Mouse (Mus musculus): Measurements from ENCODE around the gene Arhgap27. TPM values are rescaled to one million over a fixed set of nuclear protein-coding genes. Genes with fewer than 3 reads are reported as not detected.
A peak's percentile ranks its signal among the peaks of the same experiment; 100 is the strongest.

Arhgap27 gene
- polyA plus RNA-seq, 1 experiment from 2014 or later, result 3.7 TPM

DNA sequence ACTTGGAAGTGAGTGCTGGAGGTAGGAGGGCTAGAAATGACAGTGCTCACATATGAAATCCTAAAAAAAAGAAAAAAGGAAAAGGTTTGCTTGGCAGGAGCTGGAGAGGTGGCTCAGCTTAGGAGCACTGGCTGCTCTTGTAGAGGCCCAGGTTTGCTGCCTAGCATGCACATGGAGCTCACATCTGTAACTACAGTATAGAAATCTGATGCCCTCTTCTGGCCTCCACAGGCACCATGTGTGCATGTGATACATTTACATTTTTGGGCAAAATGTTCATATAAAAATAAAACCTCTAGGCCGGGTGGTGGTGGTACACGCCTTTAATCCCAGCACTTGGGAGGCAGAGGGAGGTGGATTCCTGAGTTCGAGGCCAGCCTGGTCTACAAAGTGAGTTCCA, 35.6 kb upstream of the Arhgap27 start:
- WGBS (ENCODE audit: missing documents), result 71% methylated on average over 3 of the region's 3 CpGs
- Histone ChIP-seq H3K4me3 (ENCODE audit: inconsistent target) (no peak overlapping the region), H3K27ac (peak overlapping the region; percentile 96), H3K36me3 (ENCODE audit: inconsistent target) (peaks cover 30% of the 10 kb centered on the region), H3K79me2 (ENCODE audit: inconsistent target) (peaks cover 98% of the 10 kb centered on the region)

DNA sequence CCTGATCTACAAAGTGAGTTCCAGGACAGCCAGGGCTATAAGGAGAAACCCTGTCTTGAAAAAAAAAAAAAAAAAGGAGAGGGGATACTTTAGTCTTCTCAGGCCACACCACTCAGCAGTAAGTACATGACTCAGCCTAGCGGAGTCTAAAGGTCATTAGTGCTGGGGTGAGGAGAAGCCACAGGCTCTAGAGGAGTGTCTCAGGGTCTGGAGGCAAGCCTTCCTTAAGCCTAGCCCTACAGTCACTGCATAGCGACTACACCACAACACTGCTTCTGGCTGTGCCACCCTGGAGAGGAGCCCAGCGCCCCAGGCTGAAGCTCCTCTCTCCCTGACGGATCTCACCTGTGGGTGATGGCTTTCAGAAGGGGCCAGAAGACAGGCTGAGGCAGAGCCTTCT, 33.2 kb upstream of the Arhgap27 start:
- 81% methylated on average over 4 of the region's 4 CpGs for WGBS (ENCODE audit: missing documents)
- Histone ChIP-seq H3K79me2 (ENCODE audit: inconsistent target) (peaks cover 98% of the 10 kb centered on the region), H3K4me3 (ENCODE audit: inconsistent target) (no peak overlapping the region), H3K36me3 (ENCODE audit: inconsistent target) (peaks cover 52% of the 10 kb centered on the region), H3K27ac (peak overlapping the region; percentile 19)

DNA sequence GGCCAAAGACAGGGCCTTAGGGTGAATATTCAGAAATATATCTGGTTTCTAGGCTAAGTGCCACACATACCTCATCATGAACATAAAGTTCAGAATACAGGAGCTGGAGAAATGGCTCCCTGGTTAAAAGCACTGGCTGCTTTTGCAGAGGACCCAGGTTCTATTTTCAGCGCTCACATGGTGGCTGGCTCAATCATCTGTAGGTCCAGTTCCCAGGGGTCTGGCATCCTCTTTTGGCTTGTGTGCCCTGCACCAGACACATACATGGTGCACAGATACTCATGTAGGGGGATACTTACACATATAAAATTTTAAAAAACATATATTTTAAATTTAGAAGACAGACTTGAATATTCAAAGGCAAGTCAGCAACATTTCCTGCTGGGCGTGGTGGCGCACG, 32.7 kb upstream of the Arhgap27 start:
- H3K36me3 ChIP-seq (ENCODE audit: inconsistent target), result peaks cover 57% of the 10 kb centered on the region
- peaks cover 98% of the 10 kb centered on the region for H3K79me2 ChIP-seq (ENCODE audit: inconsistent target)
- H3K4me3 ChIP-seq (ENCODE audit: inconsistent target), result no peak overlapping the region
- H3K27ac ChIP-seq, result no peak overlapping the region
- WGBS (ENCODE audit: missing documents), result 95% methylated on average over 4 of the region's 4 CpGs

DNA sequence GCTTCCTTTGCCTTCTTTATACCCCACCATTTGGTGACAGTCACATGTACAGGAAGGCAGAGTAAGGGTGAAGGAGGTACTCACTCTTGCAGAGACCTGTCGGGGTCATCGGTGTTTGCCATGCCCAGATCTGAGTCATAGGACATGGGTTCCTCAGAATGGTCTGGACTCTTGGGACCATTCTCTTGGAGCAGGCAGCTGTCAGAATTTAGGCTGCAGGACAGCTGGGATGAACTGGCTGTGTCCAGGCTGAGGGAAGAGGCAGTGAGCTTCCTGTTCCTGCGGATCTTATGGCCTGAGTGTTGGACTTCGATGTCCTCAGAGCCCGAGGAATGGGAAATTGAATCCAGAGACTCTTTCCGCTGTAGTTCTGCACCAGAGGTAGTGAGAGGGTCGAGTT, 31.1 kb upstream of the Arhgap27 start:
- Histone ChIP-seq H3K79me2 (ENCODE audit: inconsistent target) (peaks cover 100% of the 10 kb centered on the region), H3K4me3 (ENCODE audit: inconsistent target) (no peak overlapping the region), H3K36me3 (ENCODE audit: inconsistent target) (peaks cover 66% of the 10 kb centered on the region), H3K27ac (no peak overlapping the region)
- 89% methylated on average over 7 of the region's 7 CpGs for WGBS (ENCODE audit: missing documents)

GRCm38 (mm10) chr11:103394025-103394424, 30.5 kb upstream of the Arhgap27 start:
- WGBS (ENCODE audit: missing documents), result 95% methylated on average over 7 of the region's 7 CpGs
- Histone ChIP-seq H3K4me3 (ENCODE audit: inconsistent target) (no peak overlapping the region), H3K36me3 (ENCODE audit: inconsistent target) (peaks cover 71% of the 10 kb centered on the region), H3K79me2 (ENCODE audit: inconsistent target) (peaks cover 100% of the 10 kb centered on the region), H3K27ac (no peak overlapping the region)

DNA sequence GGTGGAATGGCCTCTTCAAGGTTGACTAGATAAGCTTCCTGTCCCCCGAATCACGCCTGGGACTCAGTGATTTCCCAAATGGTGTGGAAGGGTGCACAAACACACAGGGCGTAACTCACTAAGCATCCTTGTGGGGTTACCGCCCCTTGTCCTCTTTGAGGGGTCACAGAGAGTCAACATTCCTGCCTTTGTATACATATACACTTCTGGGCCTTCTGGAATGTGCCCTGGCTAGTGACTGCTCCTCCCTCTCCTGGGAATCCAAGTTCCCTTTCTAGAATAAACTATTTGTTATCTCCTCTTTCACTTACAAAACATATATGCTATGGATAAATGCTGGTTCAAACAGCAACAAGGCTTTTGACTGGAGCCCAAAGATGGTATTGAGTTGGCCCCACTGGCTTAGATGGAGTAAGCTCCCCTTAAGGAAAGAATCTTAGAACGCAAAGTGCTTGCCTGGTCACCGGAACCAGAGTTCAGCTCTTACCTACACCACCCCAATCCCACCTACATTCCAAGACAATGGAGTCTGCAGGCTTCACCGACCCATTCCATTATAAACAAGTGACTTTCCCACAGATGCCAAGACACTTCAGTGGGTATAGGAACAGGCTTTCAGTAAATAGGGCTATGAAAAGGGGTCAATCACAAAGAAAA, 24.5 kb upstream of the Arhgap27 start:
- WGBS (ENCODE audit: missing documents), result 98% methylated on average over 7 of the region's 7 CpGs
- Histone ChIP-seq H3K36me3 (ENCODE audit: inconsistent target) (peaks cover 75% of the 10 kb centered on the region), H3K4me3 (ENCODE audit: inconsistent target) (no peak overlapping the region), H3K79me2 (ENCODE audit: inconsistent target) (peaks cover 100% of the 10 kb centered on the region), H3K27ac (no peak overlapping the region)

GRCm38 (mm10) chr11:103386827-103387226, 23.3 kb upstream of the Arhgap27 start:
- Histone ChIP-seq H3K27ac (no peak overlapping the region), H3K4me3 (ENCODE audit: inconsistent target) (no peak overlapping the region), H3K36me3 (ENCODE audit: inconsistent target) (peaks cover 65% of the 10 kb centered on the region), H3K79me2 (ENCODE audit: inconsistent target) (peaks cover 96% of the 10 kb centered on the region)
- 88% methylated on average over 9 of the region's 9 CpGs for WGBS (ENCODE audit: missing documents)

GRCm38 (mm10) chr11:103381956-103382613, 18.6 kb upstream of the Arhgap27 start:
- 0% methylated on average over 5 of the region's 5 CpGs for WGBS (ENCODE audit: missing documents)
- Histone ChIP-seq H3K36me3 (ENCODE audit: inconsistent target) (peaks cover 60% of the 10 kb centered on the region), H3K27ac (peak overlapping the region; percentile 73), H3K4me3 (ENCODE audit: inconsistent target) (no peak overlapping the region), H3K79me2 (ENCODE audit: inconsistent target) (peaks cover 95% of the 10 kb centered on the region)

- 70% methylated on average over 7 of the region's 7 CpGs for WGBS (ENCODE audit: missing documents)
- H3K4me3 ChIP-seq (ENCODE audit: inconsistent target), result no peak overlapping the region
- peaks cover 95% of the 10 kb centered on the region for H3K79me2 ChIP-seq (ENCODE audit: inconsistent target)
- peak overlapping the region; percentile 73 for H3K27ac ChIP-seq
- H3K36me3 ChIP-seq (ENCODE audit: inconsistent target), result peaks cover 60% of the 10 kb centered on the region
These were observed 18.0 kb upstream of the Arhgap27 start for GRCm38 (mm10) chr11:103381505-103381904.

DNA sequence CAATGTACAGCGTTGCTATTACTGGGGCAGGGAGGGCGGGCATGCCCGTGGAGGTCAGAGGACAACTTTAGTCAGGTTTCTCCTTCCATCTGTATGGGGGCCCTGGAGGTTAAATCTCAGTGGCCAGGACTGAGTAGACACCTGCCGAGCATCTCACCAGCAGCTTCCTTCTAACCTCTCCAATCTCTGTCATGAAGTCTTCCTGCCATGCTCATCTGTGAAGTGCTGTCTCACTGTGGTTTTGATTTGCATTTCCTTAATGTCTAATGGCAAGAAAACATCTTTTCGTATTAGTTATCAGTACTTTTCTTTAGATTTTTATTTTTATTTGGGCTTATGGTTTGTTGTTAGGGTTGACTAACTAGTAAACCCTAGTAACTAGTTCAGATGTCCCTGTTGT, 17.0 kb upstream of the Arhgap27 start:
- Histone ChIP-seq H3K36me3 (ENCODE audit: inconsistent target) (peaks cover 53% of the 10 kb centered on the region), H3K79me2 (ENCODE audit: inconsistent target) (peaks cover 95% of the 10 kb centered on the region), H3K4me3 (ENCODE audit: inconsistent target) (no peak overlapping the region), H3K27ac (peak overlapping the region; percentile 73; the same call in 1 of the 2 replicates)
- WGBS (ENCODE audit: missing documents), result 71% methylated on average over 5 of the region's 5 CpGs

- H3K79me2 ChIP-seq (ENCODE audit: inconsistent target), result peaks cover 95% of the 10 kb centered on the region
- H3K27ac ChIP-seq, result no peak overlapping the region
- H3K4me3 ChIP-seq (ENCODE audit: inconsistent target), result no peak overlapping the region
- H3K36me3 ChIP-seq (ENCODE audit: inconsistent target), result peaks cover 46% of the 10 kb centered on the region
- 93% methylated on average over 6 of the region's 6 CpGs for WGBS (ENCODE audit: missing documents)
These were observed 14.8 kb upstream of the Arhgap27 start for GRCm38 (mm10) chr11:103378341-103378740.

- 52% methylated on average over 5 of the region's 5 CpGs for WGBS (ENCODE audit: missing documents)
- no peak overlapping the region for H3K27ac ChIP-seq
- H3K79me2 ChIP-seq (ENCODE audit: inconsistent target), result peaks cover 100% of the 10 kb centered on the region
- H3K4me3 ChIP-seq (ENCODE audit: inconsistent target), result no peak overlapping the region
- peaks cover 70% of the 10 kb centered on the region for H3K36me3 ChIP-seq (ENCODE audit: inconsistent target)
These were observed 12.3 kb upstream of the Arhgap27 start for GRCm38 (mm10) chr11:103375772-103376171.

DNA sequence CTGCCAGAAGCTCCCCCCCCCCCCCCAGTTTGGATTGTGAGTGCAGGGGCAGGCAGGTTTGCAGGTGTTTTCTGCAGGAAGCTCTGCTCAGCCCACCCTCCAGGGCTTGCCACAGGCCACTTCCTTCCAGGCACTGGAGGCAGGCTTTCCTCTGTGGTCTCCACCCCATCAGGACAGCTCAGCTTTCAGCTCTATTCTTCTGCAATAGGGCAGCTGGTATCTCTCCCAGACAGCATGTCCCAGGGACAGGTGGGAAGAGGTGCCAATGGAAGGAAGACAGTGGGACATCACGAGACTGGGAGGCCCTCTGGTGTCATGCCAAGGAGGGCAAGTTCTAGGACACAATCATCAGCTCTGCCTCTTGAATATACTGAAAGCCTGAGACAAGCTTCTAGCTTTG, 11.8 kb upstream of the Arhgap27 start:
- WGBS (ENCODE audit: missing documents), result 11% methylated on average over 1 of the region's 1 CpGs
- 0 out of 2 replicates have a peak overlapping the region, but pooled peaks have one; percentile 10 for H3K27ac ChIP-seq
- H3K36me3 ChIP-seq (ENCODE audit: inconsistent target), result peaks cover 75% of the 10 kb centered on the region
- peaks cover 100% of the 10 kb centered on the region for H3K79me2 ChIP-seq (ENCODE audit: inconsistent target)
- no peak overlapping the region for H3K4me3 ChIP-seq (ENCODE audit: inconsistent target)

DNA sequence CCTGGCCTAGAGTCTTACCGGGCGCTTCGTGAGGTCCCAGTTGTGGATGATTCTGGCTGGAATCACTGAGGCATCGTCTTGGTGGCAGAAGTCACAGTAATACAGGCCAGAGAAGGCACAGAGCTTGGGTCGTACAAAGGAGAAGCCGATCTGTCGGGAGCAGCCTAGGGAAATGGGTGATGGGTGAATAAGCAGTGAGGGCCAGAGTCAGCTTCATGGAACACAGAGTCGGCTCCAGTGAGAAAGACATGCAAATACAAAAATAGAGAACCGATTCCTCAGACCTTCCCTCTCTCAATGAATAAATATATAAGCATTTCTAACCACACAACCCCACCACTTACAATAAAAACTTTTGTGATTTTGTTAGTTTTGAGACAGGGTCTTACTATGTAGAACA, 10.4 kb upstream of the Arhgap27 start:
- no peak overlapping the region for H3K4me3 ChIP-seq (ENCODE audit: inconsistent target)
- peaks cover 75% of the 10 kb centered on the region for H3K36me3 ChIP-seq (ENCODE audit: inconsistent target)
- peaks cover 100% of the 10 kb centered on the region for H3K79me2 ChIP-seq (ENCODE audit: inconsistent target)
- no peak overlapping the region for H3K27ac ChIP-seq
- 85% methylated on average over 9 of the region's 9 CpGs for WGBS (ENCODE audit: missing documents)

GRCm38 (mm10) chr11:103372561-103372960, 9.1 kb upstream of the Arhgap27 start:
- Histone ChIP-seq H3K36me3 (ENCODE audit: inconsistent target) (peaks cover 75% of the 10 kb centered on the region), H3K27ac (0 out of 2 replicates have a peak overlapping the region, but pooled peaks have one; percentile 13), H3K79me2 (ENCODE audit: inconsistent target) (peaks cover 88% of the 10 kb centered on the region), H3K4me3 (ENCODE audit: inconsistent target) (no peak overlapping the region)
- 71% methylated on average over 4 of the region's 4 CpGs for WGBS (ENCODE audit: missing documents)

Data from macrophage (primary cell).